In the genomic region with DNA sequence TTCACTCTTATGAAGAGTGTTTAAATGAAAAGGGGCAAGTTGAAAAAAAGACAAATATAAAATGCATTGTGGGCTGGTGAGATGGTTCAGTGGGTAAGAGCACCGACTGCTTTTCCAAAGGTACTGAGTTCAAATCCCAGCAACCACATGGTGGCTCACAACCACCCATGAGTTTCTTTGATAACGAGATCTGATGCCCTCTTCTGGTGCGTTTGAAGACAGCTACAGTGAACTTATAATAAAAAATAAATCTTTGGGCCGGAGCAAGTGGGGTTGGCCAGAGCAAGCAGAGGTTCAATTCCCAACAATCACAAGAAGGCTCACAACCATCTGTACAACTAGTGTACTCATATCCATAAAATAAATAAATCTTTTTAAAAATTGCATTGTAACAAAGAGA, we compare ENCODE assay signal across 14 mouse cellular contexts.
"Had no signal": no experiment of that assay in that cellular context is flagged by ENCODE, and none has a peak within 500 bp of the region (broad histone marks: within the 10 kb centered on the region; RNA-seq: fewer than 3 reads in every experiment).

No protein-coding gene starts in this region.

- H3K4me1 ChIP-seq: limb, embryonic 12.5 days; lung, embryonic 15.5 days had no signal

- ATAC-seq: intestine, postnatal 0 days; liver, postnatal 0 days had no signal

- H3K4me2 ChIP-seq: limb, embryonic 12.5 days; liver, embryonic 13.5 days; lung, embryonic 15.5 days; neural tube, embryonic 13.5 days had no signal

- DNase-seq: kidney, adult 9 months; kidney, postnatal 10 days; kidney, postnatal 4 days; liver; liver, embryonic 13.5 days; liver, postnatal 0 days; lung, postnatal 36 days; midbrain, embryonic 14.5 days; right cerebral cortex, postnatal 14 days; thymus, postnatal 4 days had no signal

- H3K9ac ChIP-seq: limb, embryonic 12.5 days; liver, embryonic 13.5 days; liver, postnatal 0 days; lung, embryonic 15.5 days; neural tube, embryonic 13.5 days had no signal

- H3K27me3 ChIP-seq: limb, embryonic 12.5 days; liver, embryonic 13.5 days; lung, embryonic 15.5 days; neural tube, embryonic 13.5 days had no signal

- H3K4me3 ChIP-seq: limb, embryonic 12.5 days; liver, embryonic 13.5 days; lung, embryonic 15.5 days; neural tube, embryonic 13.5 days had no signal

- H3K27ac ChIP-seq: limb, embryonic 12.5 days; liver, embryonic 13.5 days; lung, embryonic 15.5 days; neural tube, embryonic 13.5 days had no signal

- H3K9me3 ChIP-seq: limb, embryonic 12.5 days; liver, embryonic 13.5 days; lung, embryonic 15.5 days; neural tube, embryonic 13.5 days had no signal
